Mouse (Mus musculus) embryo, embryonic 11 days (tissue): Measurements from ENCODE around the gene Rhof.

Experiments used
- DNase-seq: peaks from one replicate; pipeline ENCODE4 v3.0.0-alpha.2; 2015

Gene Rhof

DNA sequence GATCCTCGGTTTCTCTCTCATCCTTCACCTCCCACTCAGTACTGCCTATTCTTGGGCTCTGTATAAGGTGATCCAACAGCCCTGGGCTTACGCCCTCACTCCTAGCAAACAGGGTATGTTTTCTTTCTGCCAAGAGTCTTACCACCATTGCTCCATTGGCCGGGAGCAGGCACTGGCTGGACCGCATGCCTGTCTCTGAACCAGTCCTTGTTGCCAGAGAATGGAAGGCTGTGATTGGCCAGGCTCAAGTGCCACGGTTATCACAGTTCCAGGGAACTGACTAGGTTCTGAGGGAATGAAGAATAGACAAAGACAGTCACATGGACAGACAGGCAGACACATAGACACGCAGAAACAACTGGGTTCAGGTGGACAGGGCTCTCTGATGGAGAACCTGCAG lies 27.7 kb downstream of the Rhof start:
- DNase-seq, result no peak

GRCm38 (mm10) chr5:123103556-123103955 lies 28.9 kb downstream of the Rhof start:
- no peak for DNase-seq

DNA sequence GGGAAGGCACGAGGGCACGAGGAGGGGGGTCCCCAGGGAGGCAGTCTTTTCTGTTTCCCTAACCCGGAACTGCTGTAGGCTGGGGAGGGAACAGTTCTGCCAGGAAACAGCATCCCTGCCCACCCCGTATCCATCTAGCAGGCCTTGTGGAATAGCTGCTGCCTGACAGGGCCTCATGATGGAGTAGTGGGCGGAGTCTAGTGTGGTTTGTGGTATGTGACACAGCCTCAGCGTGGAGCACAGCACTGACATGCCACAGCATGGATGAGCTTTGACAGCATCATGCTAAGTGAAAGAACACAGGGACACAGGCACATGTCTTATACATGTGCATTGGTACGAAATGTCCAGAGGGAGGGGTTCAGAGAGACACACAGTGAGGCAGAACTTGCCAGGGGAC lies 30.1 kb downstream of the Rhof start:
- DNase-seq, result peak; percentile 33

GRCm38 (mm10) chr5:123098487-123098886 lies 34.0 kb downstream of the Rhof start:
- no peak for DNase-seq

DNA sequence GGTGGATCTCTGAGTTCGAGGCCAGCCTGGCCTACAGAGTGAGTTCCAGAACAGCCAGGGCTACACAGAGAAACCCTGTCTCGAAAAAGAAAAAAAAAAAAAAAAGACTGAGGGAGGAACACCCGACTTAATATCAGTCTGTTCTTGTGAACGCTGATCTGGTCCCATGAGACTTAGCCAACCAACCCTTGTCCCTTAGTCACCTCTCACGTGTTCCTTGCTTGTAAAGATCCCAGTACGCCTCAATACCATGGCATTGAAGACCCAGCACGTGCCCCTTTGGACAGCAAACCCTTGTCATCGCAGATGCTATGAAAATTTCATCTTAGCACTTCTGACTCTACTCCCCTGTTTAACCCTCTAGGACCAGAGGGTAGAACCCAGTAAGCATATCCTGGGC lies 36.2 kb downstream of the Rhof start:
- no peak for DNase-seq

- DNase-seq, result no peak
These were observed 38.1 kb downstream of the Rhof start for GRCm38 (mm10) chr5:123094238-123094991.

- no peak for DNase-seq
These were observed 39.3 kb downstream of the Rhof start for GRCm38 (mm10) chr5:123093077-123093633.

GRCm38 (mm10) chr5:123090560-123091306 lies 41.8 kb downstream of the Rhof start:
- DNase-seq, result no peak

GRCm38 (mm10) chr5:123088784-123089183 lies 43.7 kb downstream of the Rhof start:
- DNase-seq, result no peak

GRCm38 (mm10) chr5:123086501-123086900 lies 46.0 kb downstream of the Rhof start:
- no peak for DNase-seq

- no peak for DNase-seq
These were observed 49.0 kb downstream of the Rhof start for GRCm38 (mm10) chr5:123083340-123084050.

- no peak for DNase-seq
These were observed 52.0 kb downstream of the Rhof start for GRCm38 (mm10) chr5:123080510-123080909.

DNA sequence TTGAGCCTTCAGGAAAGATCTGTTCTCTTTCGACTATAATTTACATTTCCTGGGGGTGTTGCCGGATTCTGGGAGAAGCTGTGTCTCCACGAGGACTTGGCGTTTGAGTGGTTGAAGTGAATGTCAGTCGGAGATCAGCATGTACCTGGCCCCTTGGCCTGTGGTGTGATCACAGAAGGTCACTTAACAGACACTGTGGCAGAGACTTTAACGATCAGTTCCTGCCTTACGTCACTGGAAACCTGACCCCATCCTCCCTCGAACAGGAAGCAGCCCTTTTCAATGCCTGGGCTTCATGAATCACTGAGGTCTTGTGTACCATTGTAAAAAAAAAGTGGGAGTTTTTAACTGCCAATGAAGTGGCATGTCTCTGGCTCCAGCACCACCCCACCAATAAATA lies 52.5 kb downstream of the Rhof start:
- DNase-seq, result peak; percentile 29

DNA sequence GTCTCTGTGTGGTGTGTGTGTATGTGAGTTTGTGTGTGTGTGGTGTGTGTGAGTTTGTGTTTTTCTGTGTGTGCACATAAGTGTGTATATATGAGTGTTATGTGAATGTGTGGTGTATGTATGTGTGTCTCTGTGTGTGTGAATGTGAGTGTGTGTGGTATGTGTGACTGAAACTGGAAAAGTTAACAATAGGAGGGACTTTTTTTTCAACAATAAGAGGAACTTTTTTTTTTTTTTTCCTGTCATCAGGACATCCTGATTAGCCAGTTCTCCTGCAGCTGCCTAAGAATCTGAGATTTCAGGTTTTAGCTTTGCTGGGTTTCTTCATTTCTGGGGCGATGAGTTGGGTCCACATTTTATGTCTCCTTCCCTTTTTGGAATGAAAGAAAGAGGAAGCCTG lies 52.9 kb downstream of the Rhof start:
- no peak for DNase-seq

- peak; percentile 75 for DNase-seq
These were observed 55.8 kb downstream of the Rhof start for GRCm38 (mm10) chr5:123076419-123077281.

GRCm38 (mm10) chr5:123075576-123076418 lies 56.7 kb downstream of the Rhof start:
- DNase-seq, result peak; percentile 95

DNA sequence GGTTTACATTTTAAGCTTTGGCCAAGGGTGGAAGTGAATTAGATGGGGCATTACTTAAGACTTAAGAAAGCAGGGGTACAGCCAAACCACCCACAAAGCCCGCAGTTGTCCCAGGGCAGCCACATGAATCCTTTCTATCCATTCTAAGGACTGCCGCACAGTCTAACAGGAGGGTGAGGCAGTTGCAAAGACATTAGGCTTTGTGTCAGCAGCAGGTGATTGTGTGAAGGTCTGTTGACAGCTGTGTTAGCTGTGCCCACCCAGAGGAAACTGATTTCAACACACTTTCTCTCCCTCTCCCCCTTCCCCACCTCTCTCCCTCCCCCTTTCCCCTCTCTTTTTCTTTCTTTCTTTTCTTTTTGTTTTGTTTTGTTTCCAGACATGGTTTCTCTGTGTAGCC lies 63.8 kb downstream of the Rhof start:
- DNase-seq, result no peak

GRCm38 (mm10) chr5:123068115-123068514 lies 64.4 kb downstream of the Rhof start, which contains the start of gene Tmem120b:
Gene Tmem120b, plus strand, starts transcription at chr5:123068415.
- DNase-seq, result no peak

GRCm38 (mm10) chr5:123067395-123067995 lies 65.0 kb downstream of the Rhof start:
- DNase-seq, result peak; percentile 74

GRCm38 (mm10) chr5:123064207-123064606 lies 68.3 kb downstream of the Rhof start:
- DNase-seq, result peak; percentile 91

- DNase-seq, result no peak
These were observed 69.4 kb downstream of the Rhof start for GRCm38 (mm10) chr5:123063141-123063540.
